Mouse (Mus musculus) G1E (cell line): Measurements from ENCODE around the gene Cd207. TPM values are rescaled to one million over a fixed set of nuclear protein-coding genes. Genes with fewer than 3 reads are reported as not detected.
A peak's percentile ranks its signal among the peaks of the same experiment; 100 is the strongest.

Experiments
- ATAC-seq: 2 replicates; pipeline ENCODE4 v1.8.0; 2016; ENCODE audit warnings: mild to moderate bottlenecking; ENCODE audit not compliant: insufficient number of reproducible peaks, poor library complexity, low FRiP score, severe bottlenecking; ENCODE audit errors: extremely low read depth
- DNase-seq: peaks from one replicate; pipeline ENCODE4 v3.0.0; 2012; ENCODE audit warnings: low spot score
- H3K27me3 ChIP-seq: 2 replicates; pipeline ENCODE4 v1.6.1; 2012; ENCODE audit warnings: mild to moderate bottlenecking, low read length, inconsistent platforms; ENCODE audit not compliant: insufficient read depth
- H3K36me3 ChIP-seq: replicated peaks from 2 replicates; pipeline ENCODE3; 2012; ENCODE audit warnings: mild to moderate bottlenecking, inconsistent platforms
- H3K4me1 ChIP-seq: 2 replicates; pipeline ENCODE4 v1.6.1; 2012; ENCODE audit warnings: low read depth, low read length, inconsistent platforms, mixed read lengths; ENCODE audit not compliant: insufficient read depth
- H3K4me3 ChIP-seq: 2 replicates; pipeline ENCODE4 v1.5.1; 2012; ENCODE audit warnings: low read depth, mild to moderate bottlenecking, inconsistent platforms, low read length, moderate library complexity, mixed read lengths
- H3K9me3 ChIP-seq: replicated peaks from 2 replicates; pipeline ENCODE4 v1.6.1; 2012; ENCODE audit warnings: inconsistent platforms
- CTCF ChIP-seq: IDR thresholded peaks from 2 replicates; pipeline ENCODE4 v1.5.1; 2012; ENCODE audit warnings: low read depth, low read length, inconsistent platforms, mixed read lengths
- GATA1 ChIP-seq: IDR thresholded peaks from 2 replicates; pipeline ENCODE4 v1.6.1; 2012; ENCODE audit warnings: borderline replicate concordance, low read length, inconsistent platforms, mixed read lengths
- GATA2 ChIP-seq: IDR thresholded peaks from 2 replicates; pipeline ENCODE4 v1.6.1; 2012; ENCODE audit warnings: low read depth, low read length, inconsistent platforms, borderline replicate concordance
- POLR2AphosphoS5 ChIP-seq: IDR thresholded peaks from 2 replicates; pipeline ENCODE4 v1.6.1; 2012; ENCODE audit warnings: low read depth, low read length, inconsistent platforms; ENCODE audit not compliant: insufficient replicate concordance
- TAL1 ChIP-seq: conservative IDR thresholded peaks from 2 replicates; pipeline ENCODE4 v1.6.1; 2012; ENCODE audit warnings: low read depth, low read length, inconsistent platforms, mixed read lengths
- polyA plus RNA-seq: library from polyadenylated mRNA; stranded (reverse); fragments of >175 nt; gene quantifications from 2 replicates; pipeline ENCODE4 v1.2.3, GENCODE M21; 2012
- total RNA-seq, 2 experiments: library from RNA; stranded (forward) in 1 of 2; stranded (reverse) in 1 of 2; fragments of 200-1000 nt in 1 of 2; fragments of >200 nt in 1 of 2; fragmentation: Nextera tagmentation in 1 of 2; gene quantifications; 2 replicates each; pipeline ENCODE4 v1.2.3; 2014 to 2017

Gene Cd207
- total and polyA plus RNA-seq, 3 experiments = not detected

- DNase-seq = no peak
- Histone ChIP-seq H3K4me3 (no peak overlapping the region), H3K9me3 (no peaks in the 10 kb centered on the region), H3K4me1 (no peaks in the 10 kb centered on the region), H3K36me3 (no peaks in the 10 kb centered on the region), H3K27me3 (peaks cover 72% of the 10 kb centered on the region)
- no peak for ATAC-seq
- TF ChIP-seq GATA2 (no peak), POLR2AphosphoS5 (no peak), GATA1 (no peak), TAL1 (no peak), CTCF (no peak)
These were observed 20.3 kb upstream of the Cd207 start for GRCm38 (mm10) chr6:83697932-83698331.

GRCm38 (mm10) chr6:83696684-83697083 is 19.0 kb upstream of the Cd207 start:
- TF ChIP-seq POLR2AphosphoS5 (no peak), CTCF (no peak)
- H3K4me3 ChIP-seq = no peak overlapping the region
- ATAC-seq = no peak

GRCm38 (mm10) chr6:83695731-83696130 is 18.1 kb upstream of the Cd207 start:
- DNase-seq (no peak), ATAC-seq (no peak)
- TF ChIP-seq TAL1 = no peak
- TF ChIP-seq GATA1 = no peak
- TF ChIP-seq POLR2AphosphoS5 = no peak
- no peak for TF ChIP-seq GATA2
- TF ChIP-seq CTCF = no peak
- H3K9me3 ChIP-seq = no peaks in the 10 kb centered on the region
- H3K27me3 ChIP-seq = peaks cover 69% of the 10 kb centered on the region
- no peaks in the 10 kb centered on the region for H3K36me3 ChIP-seq
- H3K4me1 ChIP-seq = no peaks in the 10 kb centered on the region
- no peak overlapping the region for H3K4me3 ChIP-seq

More at GRCm38 (mm10) chr6:83696684-83697083, 19.0 kb upstream of the Cd207 start:
- H3K4me1 ChIP-seq = no peaks in the 10 kb centered on the region
- no peaks in the 10 kb centered on the region for H3K9me3 ChIP-seq
- no peaks in the 10 kb centered on the region for H3K36me3 ChIP-seq
- no peak for DNase-seq
- H3K27me3 ChIP-seq = peaks cover 73% of the 10 kb centered on the region

GRCm38 (mm10) chr6:83693835-83694234 is 16.2 kb upstream of the Cd207 start:
- H3K36me3 ChIP-seq = no peaks in the 10 kb centered on the region
- ATAC-seq = no peak
- peaks cover 3% of the 10 kb centered on the region; the same call in 1 of the 2 replicates for H3K4me1 ChIP-seq
- H3K9me3 ChIP-seq = no peaks in the 10 kb centered on the region
- peaks cover 70% of the 10 kb centered on the region for H3K27me3 ChIP-seq
- peak; percentile 68 for DNase-seq
- H3K4me3 ChIP-seq = no peak overlapping the region
- TF ChIP-seq GATA1 = no peak
- TF ChIP-seq POLR2AphosphoS5 = no peak
- TF ChIP-seq CTCF = peak; percentile 44

- H3K36me3 ChIP-seq = no peaks in the 10 kb centered on the region
- H3K27me3 ChIP-seq = peaks cover 68% of the 10 kb centered on the region
- H3K9me3 ChIP-seq = no peaks in the 10 kb centered on the region
- no peak for ATAC-seq
- H3K4me1 ChIP-seq = peaks cover 3% of the 10 kb centered on the region; the same call in 1 of the 2 replicates
- TF ChIP-seq TAL1 (no peak), CTCF (no peak), GATA2 (no peak), GATA1 (no peak), POLR2AphosphoS5 (no peak)
- no peak overlapping the region for H3K4me3 ChIP-seq
- no peak for DNase-seq
These were observed 15.3 kb upstream of the Cd207 start for GRCm38 (mm10) chr6:83692962-83693361.

GRCm38 (mm10) chr6:83690936-83691335 is 13.3 kb upstream of the Cd207 start:
- no peaks in the 10 kb centered on the region for H3K9me3 ChIP-seq
- TF ChIP-seq GATA1 = no peak
- TF ChIP-seq CTCF = no peak
- no peak for TF ChIP-seq TAL1
- TF ChIP-seq GATA2 = no peak
- TF ChIP-seq POLR2AphosphoS5 = no peak
- H3K36me3 ChIP-seq = no peaks in the 10 kb centered on the region
- DNase-seq (no peak), ATAC-seq (no peak)
- H3K27me3 ChIP-seq = peaks cover 58% of the 10 kb centered on the region
- H3K4me3 ChIP-seq = no peak overlapping the region
- H3K4me1 ChIP-seq = peaks cover 3% of the 10 kb centered on the region; the same call in 1 of the 2 replicates

- Histone ChIP-seq H3K36me3 (no peaks in the 10 kb centered on the region), H3K4me3 (no peak overlapping the region), H3K27me3 (peaks cover 57% of the 10 kb centered on the region), H3K4me1 (peaks cover 3% of the 10 kb centered on the region; the same call in 1 of the 2 replicates), H3K9me3 (no peaks in the 10 kb centered on the region)
- ATAC-seq (no peak), DNase-seq (no peak)
- TF ChIP-seq POLR2AphosphoS5 = no peak
- no peak for TF ChIP-seq GATA1
- TF ChIP-seq CTCF = peak; percentile 55
- TF ChIP-seq GATA2 = no peak
These were observed 12.6 kb upstream of the Cd207 start for GRCm38 (mm10) chr6:83690277-83690676.
